Mouse (Mus musculus) MEL (cell line): ENCODE data around the gene Samd14.
A peak's percentile ranks its signal among the peaks of the same experiment; 100 is the strongest.

ENCODE experiments used
- CTCF ChIP-seq, 3 experiments: IDR thresholded peaks in 2 of 3; conservative IDR thresholded peaks in 1 of 3; 2 replicates each; pipeline ENCODE4 v1.5.1; 2011 to 2012; ENCODE audit warnings: low read length in 3 of 3, low read depth in 2 of 3, mild to moderate bottlenecking in 2 of 3, improper control_type of control experiment in 1 of 3, inconsistent platforms in 1 of 3, mixed read lengths in 1 of 3, moderate library complexity in 1 of 3; ENCODE audit not compliant: control insufficient read depth in 1 of 3, insufficient read depth in 1 of 3, poor library complexity in 1 of 3, severe bottlenecking in 1 of 3
- GABPA ChIP-seq: IDR thresholded peaks from 2 replicates; pipeline ENCODE4 v1.6.1; 2012; ENCODE audit warnings: low read depth, mild to moderate bottlenecking, inconsistent platforms, low read length, improper control_type of control experiment, moderate library complexity
- HCFC1 ChIP-seq: IDR thresholded peaks from 2 replicates; pipeline ENCODE4 v1.6.1; 2012; ENCODE audit warnings: low read depth, mild to moderate bottlenecking, inconsistent platforms, low read length, improper control_type of control experiment, moderate library complexity
- POLR2AphosphoS2 ChIP-seq: IDR thresholded peaks from 2 replicates; pipeline ENCODE4 v1.6.1; 2011; ENCODE audit warnings: low read length, improper control_type of control experiment
- RAD21 ChIP-seq: IDR thresholded peaks from 2 replicates; pipeline ENCODE4 v1.6.1; 2011; ENCODE audit warnings: mild to moderate bottlenecking, low read depth, low read length, improper control_type of control experiment
- USF1 ChIP-seq: IDR thresholded peaks from 2 replicates; pipeline ENCODE4 v1.6.1; 2014; ENCODE audit warnings: low read depth, mild to moderate bottlenecking, inconsistent platforms, low read length, improper control_type of control experiment, moderate library complexity
- ZKSCAN1 ChIP-seq: IDR thresholded peaks from 2 replicates; pipeline ENCODE4 v1.6.1; 2012; ENCODE audit warnings: low read depth, mild to moderate bottlenecking, inconsistent platforms, low read length, improper control_type of control experiment, moderate library complexity

DNA sequence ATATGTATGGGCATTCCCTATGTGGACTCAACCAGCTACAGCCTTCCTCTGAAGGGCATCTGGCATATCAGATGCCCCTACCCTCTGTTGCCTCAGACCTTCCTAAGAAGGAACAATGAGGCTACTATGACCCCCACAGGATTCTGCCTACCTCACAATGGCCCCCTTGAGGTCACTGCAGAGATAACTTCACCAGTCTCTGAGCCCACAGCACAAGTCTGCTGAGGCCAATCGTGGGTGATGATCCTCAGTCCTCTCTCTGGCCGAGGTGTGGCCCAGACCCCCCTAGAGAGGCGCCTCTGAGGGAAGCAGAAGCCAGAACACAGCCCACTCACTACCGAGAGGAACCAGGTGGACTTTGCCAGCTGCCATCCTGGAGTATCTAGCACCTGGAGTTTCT, 42.3 kb upstream of the Samd14 start, which contains the start of gene Hils1:
- TF ChIP-seq HCFC1 (no peak), RAD21 (no peak), USF1 (no peak), CTCF (IDR thresholded peaks at IDR 0.05 in 2 of 3, conservative IDR thresholded peaks at IDR 0.05 in 1 of 3; ENCODE audit: control insufficient read depth in 1 of 3, insufficient read depth in 1 of 3, low read depth in 2 of 3, low read length in 3 of 3, poor library complexity in 1 of 3, severe bottlenecking in 1 of 3) (peak in 1 of 3 experiments; percentile 15; a peak in 1 of 6 replicates), GABPA (no peak), ZKSCAN1 (no peak), POLR2AphosphoS2 (no peak)
